Mouse (Mus musculus) neural tube, embryonic 13.5 days (tissue): ENCODE data around the gene Zcchc14. TPM values are rescaled to one million over a fixed set of nuclear protein-coding genes. Genes with fewer than 3 reads are reported as not detected.

ENCODE experiments used
- ATAC-seq: fragments of 200-750 bp; cut with Nextera tagmentation; 2 replicates; pipeline ENCODE4 v1.8.0; 2017; ENCODE audit warnings: low read depth, mild to moderate bottlenecking, moderate TSS enrichment, moderate library complexity
- H3K27ac ChIP-seq: fragments of 300-500 bp; sonication (generic); replicated peaks from 2 replicates; pipeline ENCODE4 v1.5.1; 2015; ENCODE audit warnings: moderate library complexity, mild to moderate bottlenecking, inconsistent platforms
- H3K27me3 ChIP-seq: fragments of 300-500 bp; sonication (generic); 2 replicates; pipeline ENCODE4 v1.6.1; 2015; ENCODE audit warnings: mild to moderate bottlenecking, inconsistent platforms
- H3K36me3 ChIP-seq: fragments of 300-500 bp; sonication (generic); 2 replicates; pipeline ENCODE4 v1.6.1; 2015; ENCODE audit warnings: mild to moderate bottlenecking, inconsistent platforms
- H3K4me1 ChIP-seq: fragments of 300-500 bp; sonication (generic); replicated peaks from 2 replicates; pipeline ENCODE4 v1.6.1; 2015; ENCODE audit warnings: inconsistent platforms
- H3K4me2 ChIP-seq: fragments of 300-500 bp; sonication (generic); 2 replicates; pipeline ENCODE4 v1.6.1; 2015; ENCODE audit warnings: inconsistent platforms, mild to moderate bottlenecking, moderate library complexity
- H3K4me3 ChIP-seq: fragments of 300-500 bp; sonication (generic); 2 replicates; pipeline ENCODE4 v1.5.1; 2015; ENCODE audit warnings: mild to moderate bottlenecking, inconsistent platforms
- H3K9ac ChIP-seq: fragments of 300-500 bp; sonication (generic); 2 replicates; pipeline ENCODE4 v1.6.1; 2015; ENCODE audit warnings: moderate library complexity, mild to moderate bottlenecking, inconsistent platforms
- H3K9me3 ChIP-seq: fragments of 300-500 bp; sonication (generic); 2 replicates; pipeline ENCODE4 v1.6.1; 2016; ENCODE audit warnings: inconsistent platforms
- WGBS: fragments of 180-500 bp; shearing (Covaris S2); methylation state at CpG from one replicate; pipeline ENCODE4 v1.1.7; 2015; 5-methylcytosine and 5-hydroxymethylcytosine counted together
- polyA plus RNA-seq: library from polyadenylated mRNA; unstranded; fragments of >200 nt; fragmentation: Nextera tagmentation; extraction: Ambion mirVana; gene quantifications from 2 replicates; pipeline ENCODE4 v1.2.1, GENCODE M21; 2015

The Zcchc14 gene
- polyA plus RNA-seq: 22.2 and 23.6 TPM in 2 replicates

- H3K9me3 ChIP-seq: no peaks in the 10 kb centered on the region
- H3K27ac ChIP-seq: peak within 1 kb of the TSS; percentile 100
- peak within 1 kb of the TSS; percentile 63 for H3K4me3 ChIP-seq
- peak; percentile 98 for ATAC-seq
- under 1% methylated on average over 66 of the region's 67 CpGs for WGBS
- peak within 1 kb of the TSS; percentile 97 for H3K9ac ChIP-seq
- H3K36me3 ChIP-seq: no peaks in the 10 kb centered on the region
- peak within 1 kb of the TSS; percentile 100 for H3K4me2 ChIP-seq
- peaks cover 53% of the 10 kb centered on the region for H3K4me1 ChIP-seq
- no peaks in the 10 kb centered on the region for H3K27me3 ChIP-seq
These were observed at the start of gene Zcchc14 for GRCm38 (mm10) chr8:121652774-121653323. Gene Zcchc14 (minus strand): TSS chr8:121652901.

- WGBS: 90% methylated on average over 2 of the region's 2 CpGs
These were observed 47.2 kb upstream of the Zcchc14 start for GRCm38 (mm10) chr8:121699936-121700335.

GRCm38 (mm10) chr8:121698615-121699101 is 46.0 kb upstream of the Zcchc14 start:
- Histone ChIP-seq H3K4me3 (no peak overlapping the region), H3K4me1 (peaks cover 17% of the 10 kb centered on the region), H3K36me3 (no peaks in the 10 kb centered on the region), H3K4me2 (peak overlapping the region; percentile 42), H3K9ac (peak overlapping the region; percentile 44; the same call in 1 of the 2 replicates), H3K27me3 (no peaks in the 10 kb centered on the region), H3K27ac (peak overlapping the region; percentile 77), H3K9me3 (no peaks in the 10 kb centered on the region)
- peak; percentile 17; the same call in 1 of the 2 replicates for ATAC-seq
- 8% methylated on average over 9 of the region's 9 CpGs for WGBS

More at GRCm38 (mm10) chr8:121699936-121700335, 47.2 kb upstream of the Zcchc14 start:
- no peak overlapping the region for H3K27ac ChIP-seq
- H3K9me3 ChIP-seq: no peaks in the 10 kb centered on the region
- H3K4me2 ChIP-seq: no peak overlapping the region
- H3K36me3 ChIP-seq: no peaks in the 10 kb centered on the region
- no peak overlapping the region for H3K4me3 ChIP-seq
- H3K27me3 ChIP-seq: no peaks in the 10 kb centered on the region
- no peak for ATAC-seq
- no peak overlapping the region for H3K9ac ChIP-seq
- peaks cover 17% of the 10 kb centered on the region for H3K4me1 ChIP-seq

- no peaks in the 10 kb centered on the region for H3K36me3 ChIP-seq
- H3K4me1 ChIP-seq: peaks cover 17% of the 10 kb centered on the region
- H3K4me3 ChIP-seq: no peak overlapping the region
- peak overlapping the region; percentile 42 for H3K4me2 ChIP-seq
- H3K27ac ChIP-seq: peak overlapping the region; percentile 77
- ATAC-seq: peak; percentile 75
- WGBS: 2% methylated on average over 17 of the region's 17 CpGs
- no peaks in the 10 kb centered on the region for H3K9me3 ChIP-seq
- H3K27me3 ChIP-seq: no peaks in the 10 kb centered on the region
- peak overlapping the region; percentile 44; the same call in 1 of the 2 replicates for H3K9ac ChIP-seq
These were observed 45.3 kb upstream of the Zcchc14 start for GRCm38 (mm10) chr8:121697735-121698614.

GRCm38 (mm10) chr8:121695585-121696184 is 43.0 kb upstream of the Zcchc14 start:
- no peaks in the 10 kb centered on the region for H3K9me3 ChIP-seq

GRCm38 (mm10) chr8:121694453-121694852 is 41.8 kb upstream of the Zcchc14 start:
- ATAC-seq: no peak
- H3K4me3 ChIP-seq: no peak overlapping the region
- WGBS: 57% methylated on average over 4 of the region's 4 CpGs
- no peak overlapping the region for H3K4me2 ChIP-seq
- H3K36me3 ChIP-seq: no peaks in the 10 kb centered on the region
- no peak overlapping the region for H3K27ac ChIP-seq
- no peaks in the 10 kb centered on the region for H3K9me3 ChIP-seq
- H3K27me3 ChIP-seq: no peaks in the 10 kb centered on the region
- H3K9ac ChIP-seq: no peak overlapping the region
- H3K4me1 ChIP-seq: peaks cover 17% of the 10 kb centered on the region

More at GRCm38 (mm10) chr8:121695585-121696184, 43.0 kb upstream of the Zcchc14 start:
- 85% methylated on average over 6 of the region's 6 CpGs for WGBS
- H3K27ac ChIP-seq: no peak overlapping the region
- H3K4me1 ChIP-seq: peaks cover 17% of the 10 kb centered on the region
- H3K9ac ChIP-seq: no peak overlapping the region
- no peak overlapping the region for H3K4me3 ChIP-seq
- ATAC-seq: no peak
- no peak overlapping the region for H3K4me2 ChIP-seq
- H3K36me3 ChIP-seq: no peaks in the 10 kb centered on the region
- H3K27me3 ChIP-seq: no peaks in the 10 kb centered on the region

GRCm38 (mm10) chr8:121688496-121688895 is 35.8 kb upstream of the Zcchc14 start:
- Histone ChIP-seq H3K27ac (peak overlapping the region; percentile 79; the same call in 1 of the 2 replicates), H3K4me1 (peaks cover 16% of the 10 kb centered on the region), H3K9ac (no peak overlapping the region), H3K9me3 (no peaks in the 10 kb centered on the region), H3K4me3 (no peak overlapping the region), H3K27me3 (no peaks in the 10 kb centered on the region), H3K4me2 (no peak overlapping the region), H3K36me3 (no peaks in the 10 kb centered on the region)
- ATAC-seq: 0 out of 2 replicates have a peak, but pooled peaks have one; percentile 8
- WGBS: 50% methylated on average over 5 of the region's 5 CpGs

GRCm38 (mm10) chr8:121687455-121688161 is 34.9 kb upstream of the Zcchc14 start:
- no peak overlapping the region for H3K4me3 ChIP-seq
- H3K27me3 ChIP-seq: no peaks in the 10 kb centered on the region
- 57% methylated on average over 14 of the region's 14 CpGs for WGBS
- H3K27ac ChIP-seq: peak overlapping the region; percentile 79
- no peak overlapping the region for H3K9ac ChIP-seq
- H3K36me3 ChIP-seq: no peaks in the 10 kb centered on the region
- peak; percentile 57 for ATAC-seq
- no peak overlapping the region for H3K4me2 ChIP-seq
- peaks cover 16% of the 10 kb centered on the region for H3K4me1 ChIP-seq
- no peaks in the 10 kb centered on the region for H3K9me3 ChIP-seq

- Histone ChIP-seq H3K4me2 (no peak overlapping the region), H3K27ac (no peak overlapping the region), H3K27me3 (no peaks in the 10 kb centered on the region), H3K9me3 (no peaks in the 10 kb centered on the region), H3K4me3 (no peak overlapping the region), H3K4me1 (peaks cover 16% of the 10 kb centered on the region), H3K9ac (no peak overlapping the region), H3K36me3 (no peaks in the 10 kb centered on the region)
- no peak for ATAC-seq
- WGBS: 26% methylated on average over 4 of the region's 4 CpGs
These were observed 32.7 kb upstream of the Zcchc14 start for GRCm38 (mm10) chr8:121685419-121685818.

- H3K9me3 ChIP-seq: no peaks in the 10 kb centered on the region
- H3K4me1 ChIP-seq: peaks cover 12% of the 10 kb centered on the region
- no peak overlapping the region for H3K4me3 ChIP-seq
- ATAC-seq: no peak
- H3K9ac ChIP-seq: no peak overlapping the region
- 79% methylated on average over 10 of the region's 10 CpGs for WGBS
- H3K27ac ChIP-seq: no peak overlapping the region
- no peaks in the 10 kb centered on the region for H3K36me3 ChIP-seq
- no peak overlapping the region for H3K4me2 ChIP-seq
- H3K27me3 ChIP-seq: no peaks in the 10 kb centered on the region
These were observed 30.6 kb upstream of the Zcchc14 start for GRCm38 (mm10) chr8:121683083-121683832.

- no peak overlapping the region for H3K27ac ChIP-seq
- no peaks in the 10 kb centered on the region for H3K36me3 ChIP-seq
- H3K4me1 ChIP-seq: no peaks in the 10 kb centered on the region
- no peaks in the 10 kb centered on the region for H3K27me3 ChIP-seq
- no peak for ATAC-seq
- no peak overlapping the region for H3K4me2 ChIP-seq
- H3K9me3 ChIP-seq: no peaks in the 10 kb centered on the region
- no peak overlapping the region for H3K4me3 ChIP-seq
- H3K9ac ChIP-seq: no peak overlapping the region
- 70% methylated on average over 10 of the region's 10 CpGs for WGBS
These were observed 28.8 kb upstream of the Zcchc14 start for GRCm38 (mm10) chr8:121681457-121681856.
